Mouse (Mus musculus) liver, adult 2 months (tissue): ENCODE results near the gene Trappc2l. TPM values are rescaled to one million over a fixed set of nuclear protein-coding genes. Genes with fewer than 3 reads are reported as not detected.
A peak's percentile ranks its signal among the peaks of the same experiment; 100 is the strongest.

Source experiments
- DNase-seq: peaks from one replicate; pipeline ENCODE4 v3.0.0-alpha.2; 2011; ENCODE audit warnings: low read depth, low spot score; ENCODE audit errors: extremely low read depth
- H3K27ac ChIP-seq: fragments of 200-500 bp; replicated peaks from 2 replicates; pipeline ENCODE4 v1.5.1; 2012; ENCODE audit warnings: low read depth, mild to moderate bottlenecking, control low read depth, inconsistent platforms, low read length; ENCODE audit not compliant: insufficient read depth
- H3K27me3 ChIP-seq: fragments of 200-500 bp; 2 replicates; pipeline ENCODE4 v1.6.1; 2012; ENCODE audit warnings: mild to moderate bottlenecking, moderate library complexity, low read length, inconsistent platforms; ENCODE audit not compliant: control insufficient read depth, insufficient read depth
- H3K36me3 ChIP-seq: fragments of 200-500 bp; 2 replicates; pipeline ENCODE4 v1.6.1; 2012; ENCODE audit warnings: low read length, inconsistent platforms; ENCODE audit not compliant: control insufficient read depth, insufficient read depth
- H3K4me1 ChIP-seq: fragments of 200-500 bp; 2 replicates; pipeline ENCODE4 v1.6.1; 2011; ENCODE audit warnings: low read length; ENCODE audit not compliant: control insufficient read depth, insufficient read depth
- H3K4me3 ChIP-seq: fragments of 200-500 bp; 2 replicates; pipeline ENCODE4 v1.5.1; 2011; ENCODE audit warnings: low read depth, mild to moderate bottlenecking, control low read depth, low read length, moderate library complexity; ENCODE audit not compliant: insufficient read depth
- H3K79me2 ChIP-seq: fragments of 200-500 bp; 2 replicates; pipeline ENCODE4 v1.6.1; 2012; ENCODE audit warnings: inconsistent platforms, mild to moderate bottlenecking, low read length, moderate library complexity; ENCODE audit not compliant: control insufficient read depth, insufficient read depth
- H3K9ac ChIP-seq: fragments of 200-500 bp; 2 replicates; pipeline ENCODE4 v1.6.1; 2012; ENCODE audit warnings: low read depth, mild to moderate bottlenecking, control low read depth, inconsistent platforms, low read length
- CTCF ChIP-seq: fragments of 200-500 bp; IDR thresholded peaks from 2 replicates; pipeline ENCODE4 v1.5.1; 2011; ENCODE audit warnings: low read depth, low read length, control low read depth
- POLR2A ChIP-seq: fragments of 200-500 bp; IDR thresholded peaks from 2 replicates; pipeline ENCODE4 v1.6.1; 2011; ENCODE audit warnings: low read length, control low read depth; ENCODE audit not compliant: insufficient read depth; ENCODE audit errors: extremely low read depth
- WGBS: fragments of 180-500 bp; shearing (Covaris S2); methylation state at CpG from one replicate; pipeline ENCODE4 v1.1.7; 2018; 5-methylcytosine and 5-hydroxymethylcytosine counted together
- polyA plus RNA-seq: library from polyadenylated mRNA; depleted of rRNA; stranded (reverse); fragments of >200 nt; gene quantifications from 2 replicates; pipeline ENCODE4 v1.2.3, GENCODE M21; 2012
- total RNA-seq: library from RNA; depleted of rRNA; stranded (reverse); fragments of >200 nt; gene quantifications from 2 replicates; pipeline ENCODE4 v1.2.3, GENCODE M21; 2014

The Trappc2l gene
- total and polyA plus RNA-seq, 2 experiments = 7.4 to 74.7 TPM

- TF ChIP-seq CTCF (no peak), POLR2A (no peak)
- Histone ChIP-seq H3K27ac (no peak overlapping the region), H3K36me3 (no peaks in the 10 kb centered on the region), H3K4me3 (no peak overlapping the region), H3K9ac (no peak overlapping the region), H3K4me1 (peaks cover 20% of the 10 kb centered on the region), H3K79me2 (no peaks in the 10 kb centered on the region), H3K27me3 (no peaks in the 10 kb centered on the region)
- 66% methylated on average over 10 of the region's 10 CpGs for WGBS
- DNase-seq = no peak
Observed at GRCm38 (mm10) chr8:122577116-122577515, 34.3 kb upstream of the Trappc2l start.

DNA sequence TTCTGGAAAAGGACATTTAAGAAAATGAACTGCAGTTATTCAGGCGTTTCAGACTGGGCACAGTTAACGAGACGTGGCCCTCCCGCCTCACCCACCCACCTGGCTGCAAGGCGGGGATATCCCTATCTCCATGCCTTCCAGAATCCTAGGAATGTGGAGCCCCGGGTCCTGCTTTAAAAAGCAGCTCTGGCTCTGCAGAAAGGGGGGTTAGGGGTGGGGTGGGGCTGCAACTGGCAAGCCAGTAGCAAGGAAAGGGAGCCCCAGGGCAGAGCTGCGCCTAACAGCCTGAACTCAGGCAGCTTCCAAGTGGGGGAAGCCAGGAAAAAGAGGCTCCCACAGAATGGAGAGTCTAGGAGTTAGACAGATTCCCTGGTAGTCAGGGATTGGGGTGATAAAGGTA is 32.2 kb upstream of the Trappc2l start:
- no peak for DNase-seq
- H3K27ac ChIP-seq = no peak overlapping the region
- H3K27me3 ChIP-seq = no peaks in the 10 kb centered on the region
- TF ChIP-seq CTCF = no peak
- TF ChIP-seq POLR2A = no peak
- no peaks in the 10 kb centered on the region for H3K79me2 ChIP-seq
- H3K4me1 ChIP-seq = peaks cover 20% of the 10 kb centered on the region
- H3K9ac ChIP-seq = no peak overlapping the region
- WGBS = 84% methylated on average over 7 of the region's 7 CpGs
- H3K36me3 ChIP-seq = no peaks in the 10 kb centered on the region
- H3K4me3 ChIP-seq = no peak overlapping the region

DNA sequence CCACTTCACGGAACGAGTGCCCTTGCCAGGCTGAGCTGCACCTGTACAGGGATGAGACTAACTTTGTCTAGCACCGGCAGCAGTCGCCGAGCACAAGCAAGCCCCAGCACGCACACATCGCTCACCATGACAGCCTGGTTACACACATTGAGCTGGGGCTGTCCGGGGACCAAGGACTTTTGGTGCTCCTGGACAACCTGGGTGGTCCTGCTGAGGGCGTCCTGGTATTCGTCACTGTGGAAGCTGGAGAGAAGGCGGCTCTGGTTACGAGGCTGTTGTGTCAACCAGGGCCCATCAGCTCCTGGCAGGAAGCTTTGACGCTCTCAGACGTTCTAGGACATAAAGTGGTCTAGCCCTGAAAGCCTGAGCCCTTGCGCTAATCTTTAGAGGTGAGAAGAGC is 30.5 kb upstream of the Trappc2l start:
- 89% methylated on average over 14 of the region's 15 CpGs for WGBS
- peaks cover 5% of the 10 kb centered on the region for H3K4me1 ChIP-seq
- no peak for DNase-seq

GRCm38 (mm10) chr8:122584981-122585380 is 26.5 kb upstream of the Trappc2l start:
- no peaks in the 10 kb centered on the region for H3K79me2 ChIP-seq
- H3K4me3 ChIP-seq = no peak overlapping the region
- H3K4me1 ChIP-seq = peaks cover 2% of the 10 kb centered on the region; the same call in 1 of the 2 replicates
- no peak overlapping the region for H3K9ac ChIP-seq
- 89% methylated on average over 9 of the region's 9 CpGs for WGBS
- H3K36me3 ChIP-seq = no peaks in the 10 kb centered on the region
- TF ChIP-seq CTCF (no peak), POLR2A (no peak)
- no peak overlapping the region for H3K27ac ChIP-seq
- DNase-seq = no peak
- no peaks in the 10 kb centered on the region for H3K27me3 ChIP-seq

More for the DNA sequence above, 30.5 kb upstream of the Trappc2l start:
- no peak overlapping the region for H3K9ac ChIP-seq
- no peaks in the 10 kb centered on the region for H3K36me3 ChIP-seq
- no peak overlapping the region for H3K27ac ChIP-seq
- no peaks in the 10 kb centered on the region for H3K79me2 ChIP-seq
- no peaks in the 10 kb centered on the region for H3K27me3 ChIP-seq
- TF ChIP-seq CTCF (no peak), POLR2A (no peak)
- H3K4me3 ChIP-seq = no peak overlapping the region

GRCm38 (mm10) chr8:122585411-122585891 is 26.0 kb upstream of the Trappc2l start:
- Histone ChIP-seq H3K27me3 (no peaks in the 10 kb centered on the region), H3K4me1 (peaks cover 2% of the 10 kb centered on the region; the same call in 1 of the 2 replicates), H3K9ac (no peak overlapping the region), H3K4me3 (no peak overlapping the region), H3K79me2 (no peaks in the 10 kb centered on the region), H3K27ac (no peak overlapping the region), H3K36me3 (no peaks in the 10 kb centered on the region)
- peak; percentile 22 for DNase-seq
- TF ChIP-seq CTCF = no peak
- TF ChIP-seq POLR2A = no peak
- WGBS = 35% methylated on average over 14 of the region's 14 CpGs

GRCm38 (mm10) chr8:122586171-122586570 is 25.3 kb upstream of the Trappc2l start:
- Histone ChIP-seq H3K79me2 (no peaks in the 10 kb centered on the region), H3K36me3 (no peaks in the 10 kb centered on the region), H3K27ac (no peak overlapping the region), H3K4me3 (no peak overlapping the region), H3K9ac (no peak overlapping the region), H3K27me3 (no peaks in the 10 kb centered on the region), H3K4me1 (peaks cover 2% of the 10 kb centered on the region; the same call in 1 of the 2 replicates)
- DNase-seq = no peak
- WGBS = 92% methylated on average over 7 of the region's 7 CpGs
- TF ChIP-seq CTCF = no peak
- no peak for TF ChIP-seq POLR2A
